Mouse (Mus musculus) kidney, adult 2 months (tissue): ENCODE measurements around the gene E2f3.

Experiments
- CTCF ChIP-seq: fragments of 200-500 bp; conservative IDR thresholded peaks from 2 replicates; pipeline ENCODE4 v1.5.1; 2011; ENCODE audit warnings: low read depth, mild to moderate bottlenecking, control low read depth, low read length, moderate library complexity, mixed read lengths; ENCODE audit not compliant: insufficient read depth, insufficient read length
- POLR2A ChIP-seq: fragments of 200-500 bp; IDR thresholded peaks from one replicate; pipeline ENCODE4 v1.6.1; 2011; ENCODE audit warnings: low read depth, low read length, control low read depth

DNA sequence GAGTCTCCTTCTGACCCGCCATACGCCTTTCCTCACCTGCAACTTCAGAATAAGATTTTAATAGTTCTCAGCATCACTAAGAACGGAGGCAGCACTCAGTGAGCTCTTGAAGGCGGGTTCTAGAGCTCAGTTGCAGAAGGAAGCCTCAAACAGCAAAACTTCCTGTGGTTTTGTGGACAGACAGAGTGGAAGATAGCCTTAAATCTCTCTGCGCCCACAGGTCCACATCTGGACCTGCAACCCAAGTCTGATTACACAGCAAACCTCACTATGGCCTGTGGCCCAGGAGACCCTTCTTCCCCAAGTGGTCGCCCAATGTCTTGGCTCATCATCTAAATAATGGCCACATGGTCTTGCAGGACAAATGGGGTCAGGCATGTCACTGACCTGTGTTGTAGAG, 21.8 kb downstream of the E2f3 start:
- no peak for TF ChIP-seq CTCF
- no peak for TF ChIP-seq POLR2A
